Mouse (Mus musculus) small intestine, adult 2 months (tissue): Measurements from ENCODE around the gene Rbbp8nl.

Experiments
- CTCF ChIP-seq: fragments of 200-500 bp; IDR thresholded peaks from 2 replicates; pipeline ENCODE4 v1.5.1; 2012; ENCODE audit warnings: low read depth, mild to moderate bottlenecking, control low read depth, inconsistent platforms, low read length, moderate library complexity, mixed read lengths; ENCODE audit not compliant: insufficient replicate concordance, insufficient read length; ENCODE audit errors: extremely low read depth
- POLR2A ChIP-seq: fragments of 200-500 bp; IDR thresholded peaks from 2 replicates; pipeline ENCODE4 v1.6.1; 2012; ENCODE audit warnings: low read depth, mild to moderate bottlenecking, control low read depth, inconsistent platforms, low read length, moderate library complexity

GRCm38 (mm10) chr2:180275836-180276235 lies 13.8 kb downstream of the Rbbp8nl start:
- TF ChIP-seq POLR2A (peak; percentile 66; the same call in 1 of the 2 replicates), CTCF (peak; percentile 98)
